Mouse (Mus musculus): ENCODE results near the gene Slfn1. TPM values are rescaled to one million over a fixed set of nuclear protein-coding genes. Genes with fewer than 3 reads are reported as not detected.

Gene Slfn1
- polyA plus RNA-seq (2016; fragmentation: Nextera tagmentation; extraction: Ambion mirVana): not detected in 2 replicates

GRCm38 (mm10) chr11:83116597-83117227, at the start of gene Slfn1:
Gene Slfn1, plus strand, starts transcription at chr11:83116849.
- Histone ChIP-seq H3K9ac (no peak within 1 kb of the TSS), H3K36me3 (no peaks in the 10 kb centered on the region), H3K4me1 (no peaks in the 10 kb centered on the region), H3K27me3 (no peaks in the 10 kb centered on the region), H3K27ac (no peak within 1 kb of the TSS), H3K4me3 (no peak within 1 kb of the TSS), H3K4me2 (replicated peaks) (no peak within 1 kb of the TSS), H3K9me3 (replicated peaks) (no peaks in the 10 kb centered on the region)
- ATAC-seq (ENCODE audit: low FRiP score): no peak
- 90% methylated on average over 13 of the region's 13 CpGs for WGBS

GRCm38 (mm10) chr11:83067982-83068694, 48.5 kb upstream of the Slfn1 start:
- Histone ChIP-seq H3K36me3 (no peaks in the 10 kb centered on the region), H3K4me1 (no peaks in the 10 kb centered on the region), H3K4me3 (no peak overlapping the region), H3K4me2 (replicated peaks) (no peak overlapping the region), H3K9ac (no peak overlapping the region), H3K27ac (no peak overlapping the region), H3K27me3 (no peaks in the 10 kb centered on the region), H3K9me3 (replicated peaks) (no peaks in the 10 kb centered on the region)
- no peak for ATAC-seq (ENCODE audit: low FRiP score)
- 73% methylated on average over 4 of the region's 4 CpGs for WGBS

- 85% methylated on average over 15 of the region's 15 CpGs for WGBS
- H3K4me1 ChIP-seq: no peaks in the 10 kb centered on the region
- no peaks in the 10 kb centered on the region for H3K27me3 ChIP-seq
- H3K4me3 ChIP-seq: no peak overlapping the region
- no peak overlapping the region for H3K27ac ChIP-seq
- ATAC-seq (ENCODE audit: low FRiP score): no peak
- H3K9me3 ChIP-seq (replicated peaks): no peaks in the 10 kb centered on the region
- H3K4me2 ChIP-seq (replicated peaks): no peak overlapping the region
- no peak overlapping the region for H3K9ac ChIP-seq
- H3K36me3 ChIP-seq: no peaks in the 10 kb centered on the region
These were observed 46.2 kb upstream of the Slfn1 start for GRCm38 (mm10) chr11:83070321-83070970.

GRCm38 (mm10) chr11:83077714-83078422, 38.8 kb upstream of the Slfn1 start:
- no peak overlapping the region for H3K9ac ChIP-seq
- H3K4me1 ChIP-seq: no peaks in the 10 kb centered on the region
- no peaks in the 10 kb centered on the region for H3K9me3 ChIP-seq (replicated peaks)
- 89% methylated on average over 3 of the region's 3 CpGs for WGBS
- H3K27me3 ChIP-seq: no peaks in the 10 kb centered on the region
- no peak overlapping the region for H3K4me2 ChIP-seq (replicated peaks)
- H3K36me3 ChIP-seq: no peaks in the 10 kb centered on the region
- H3K27ac ChIP-seq: no peak overlapping the region
- no peak for ATAC-seq (ENCODE audit: low FRiP score)
- no peak overlapping the region for H3K4me3 ChIP-seq

- H3K27me3 ChIP-seq: no peaks in the 10 kb centered on the region
- no peak overlapping the region for H3K27ac ChIP-seq
- no peaks in the 10 kb centered on the region for H3K9me3 ChIP-seq (replicated peaks)
- H3K4me2 ChIP-seq (replicated peaks): no peak overlapping the region
- no peak for ATAC-seq (ENCODE audit: low FRiP score)
- 90% methylated on average over 5 of the region's 5 CpGs for WGBS
- no peaks in the 10 kb centered on the region for H3K4me1 ChIP-seq
- H3K36me3 ChIP-seq: no peaks in the 10 kb centered on the region
- H3K4me3 ChIP-seq: no peak overlapping the region
- no peak overlapping the region for H3K9ac ChIP-seq
These were observed 38.1 kb upstream of the Slfn1 start for GRCm38 (mm10) chr11:83078423-83079140.

- no peak overlapping the region for H3K9ac ChIP-seq
- H3K9me3 ChIP-seq (replicated peaks): no peaks in the 10 kb centered on the region
- no peak overlapping the region for H3K27ac ChIP-seq
- H3K4me2 ChIP-seq (replicated peaks): no peak overlapping the region
- no peak for ATAC-seq (ENCODE audit: low FRiP score)
- WGBS: 79% methylated on average over 9 of the region's 9 CpGs
- H3K36me3 ChIP-seq: no peaks in the 10 kb centered on the region
- H3K4me3 ChIP-seq: no peak overlapping the region
- no peaks in the 10 kb centered on the region for H3K4me1 ChIP-seq
- no peaks in the 10 kb centered on the region for H3K27me3 ChIP-seq
These were observed 37.0 kb upstream of the Slfn1 start for GRCm38 (mm10) chr11:83079487-83080199.

GRCm38 (mm10) chr11:83082741-83083473, 33.7 kb upstream of the Slfn1 start:
- Histone ChIP-seq H3K4me3 (no peak overlapping the region), H3K27ac (no peak overlapping the region), H3K36me3 (no peaks in the 10 kb centered on the region), H3K4me1 (no peaks in the 10 kb centered on the region), H3K9ac (no peak overlapping the region), H3K27me3 (no peaks in the 10 kb centered on the region), H3K4me2 (replicated peaks) (no peak overlapping the region), H3K9me3 (replicated peaks) (no peaks in the 10 kb centered on the region)
- ATAC-seq (ENCODE audit: low FRiP score): no peak
- WGBS: 62% methylated on average over 7 of the region's 7 CpGs

- Histone ChIP-seq H3K27me3 (no peaks in the 10 kb centered on the region), H3K4me3 (no peak overlapping the region), H3K9me3 (replicated peaks) (no peaks in the 10 kb centered on the region), H3K9ac (no peak overlapping the region), H3K4me2 (replicated peaks) (no peak overlapping the region), H3K36me3 (no peaks in the 10 kb centered on the region), H3K27ac (no peak overlapping the region), H3K4me1 (no peaks in the 10 kb centered on the region)
- ATAC-seq (ENCODE audit: low FRiP score): no peak
- 85% methylated on average over 2 of the region's 2 CpGs for WGBS
These were observed 32.5 kb upstream of the Slfn1 start for GRCm38 (mm10) chr11:83084161-83084560.

- H3K4me2 ChIP-seq (replicated peaks): no peak overlapping the region
- no peaks in the 10 kb centered on the region for H3K4me1 ChIP-seq
- H3K4me3 ChIP-seq: no peak overlapping the region
- no peaks in the 10 kb centered on the region for H3K9me3 ChIP-seq (replicated peaks)
- no peak for ATAC-seq (ENCODE audit: low FRiP score)
- no peak overlapping the region for H3K9ac ChIP-seq
- no peaks in the 10 kb centered on the region for H3K27me3 ChIP-seq
- no peaks in the 10 kb centered on the region for H3K36me3 ChIP-seq
- WGBS: 94% methylated on average over 10 of the region's 10 CpGs
- H3K27ac ChIP-seq: no peak overlapping the region
These were observed 31.9 kb upstream of the Slfn1 start for GRCm38 (mm10) chr11:83084761-83085160.

- WGBS: 41% methylated on average over 2 of the region's 2 CpGs
- Histone ChIP-seq H3K36me3 (no peaks in the 10 kb centered on the region), H3K27me3 (no peaks in the 10 kb centered on the region), H3K9ac (no peak overlapping the region), H3K9me3 (replicated peaks) (peaks cover 6% of the 10 kb centered on the region; the same call in 1 of the 2 replicates), H3K4me2 (replicated peaks) (no peak overlapping the region), H3K4me3 (no peak overlapping the region), H3K4me1 (no peaks in the 10 kb centered on the region), H3K27ac (no peak overlapping the region)
- no peak for ATAC-seq (ENCODE audit: low FRiP score)
These were observed 1.5 kb upstream of the Slfn1 start for GRCm38 (mm10) chr11:83115138-83115537.

- Histone ChIP-seq H3K9ac (no peak overlapping the region), H3K27ac (no peak overlapping the region), H3K36me3 (no peaks in the 10 kb centered on the region), H3K4me3 (no peak overlapping the region), H3K4me2 (replicated peaks) (no peak overlapping the region), H3K27me3 (no peaks in the 10 kb centered on the region), H3K9me3 (replicated peaks) (no peaks in the 10 kb centered on the region), H3K4me1 (no peaks in the 10 kb centered on the region)
- 60% methylated on average over 3 of the region's 3 CpGs for WGBS
- no peak for ATAC-seq (ENCODE audit: low FRiP score)
These were observed 1.4 kb downstream of the Slfn1 start for GRCm38 (mm10) chr11:83118056-83118455.

Data from hindbrain, embryonic 12.5 days (tissue).